ENCODE assay signal across 8 mouse cellular contexts in the genomic region with DNA sequence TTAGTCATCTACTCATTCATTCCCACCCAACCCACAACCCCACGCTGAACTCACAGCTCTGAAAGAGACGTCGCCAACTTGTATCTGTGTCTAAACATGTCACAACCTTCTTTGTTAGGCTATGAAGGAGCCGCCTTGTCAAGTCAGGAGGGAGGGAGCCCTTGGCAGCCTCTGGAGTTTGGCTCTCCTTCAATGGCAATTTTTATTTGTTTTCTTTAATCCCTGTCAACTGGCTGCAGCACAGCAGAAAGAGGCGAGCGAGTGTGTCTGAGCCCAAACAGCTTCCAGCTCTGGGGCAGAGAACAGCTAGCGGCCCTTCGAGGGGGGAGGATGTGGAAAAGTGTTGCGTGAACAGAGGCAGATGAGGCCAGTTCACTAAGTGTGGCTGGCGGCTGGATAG. TPM values are rescaled to one million over a fixed set of nuclear protein-coding genes. Genes with fewer than 3 reads are reported as not detected.
DNase-seq lines count a peak whose midpoint lies in the region; ATAC-seq lines count a peak whose summit lies in the region.

No protein-coding gene starts in this region.

- intact Hi-C loops in heart, postnatal 14 days (cut with DNase I), result no loop called here

- 4% methylated on average over 10 of the region's 10 CpGs for WGBS in forebrain, embryonic 14.5 days
- 15% methylated on average over 10 of the region's 10 CpGs for WGBS in lung, embryonic 15.5 days
- WGBS in stomach, embryonic 15.5 days, result 25% methylated on average over 10 of the region's 10 CpGs

- H3K4me3 ChIP-seq in forebrain, embryonic 14.5 days (ENCODE audit: low read depth, low read length), result no peak overlapping the region
- H3K4me3 ChIP-seq in lung, embryonic 15.5 days, result no peak overlapping the region
- no peak overlapping the region for H3K4me3 ChIP-seq in stomach, embryonic 15.5 days (replicated peaks)

- H3K9me3 ChIP-seq in forebrain, embryonic 14.5 days (replicated peaks; ENCODE audit: control insufficient read depth, low read length), result no peaks in the 10 kb centered on the region
- H3K9me3 ChIP-seq in lung, embryonic 15.5 days, result no peaks in the 10 kb centered on the region
- no peaks in the 10 kb centered on the region for H3K9me3 ChIP-seq in stomach, embryonic 15.5 days

- ATAC-seq in forebrain, embryonic 14.5 days, result peak; percentile 73
- peak; percentile 89 for ATAC-seq in lung, embryonic 15.5 days (ENCODE audit: borderline replicate concordance, extremely low read depth, low FRiP score, low TSS enrichment)
- ATAC-seq in stomach, embryonic 15.5 days (ENCODE audit: insufficient read depth, low FRiP score, low read depth), result peak; percentile 48; the same call in 1 of the 2 replicates
- no peak for ATAC-seq in megakaryocyte-erythroid progenitor cell, adult 5-6 weeks (replicated peaks; ENCODE audit: low FRiP score, low TSS enrichment, poor library complexity, severe bottlenecking)

- H3K4me2 ChIP-seq in forebrain, embryonic 14.5 days (ENCODE audit: low read length), result no peak overlapping the region
- H3K4me2 ChIP-seq in lung, embryonic 15.5 days, result peak overlapping the region; percentile 2; the same call in 1 of the 2 replicates
- H3K4me2 ChIP-seq in stomach, embryonic 15.5 days, result 0 out of 2 replicates have a peak overlapping the region, but pooled peaks have one; percentile 14

- H3K27me3 ChIP-seq in forebrain, embryonic 14.5 days (replicated peaks; ENCODE audit: control insufficient read depth, insufficient read depth, low read length), result no peaks in the 10 kb centered on the region
- no peaks in the 10 kb centered on the region for H3K27me3 ChIP-seq in lung, embryonic 15.5 days
- no peaks in the 10 kb centered on the region for H3K27me3 ChIP-seq in stomach, embryonic 15.5 days (replicated peaks)

- peak; percentile 17 for DNase-seq in retina, postnatal 1 day
- DNase-seq in retina, embryonic 14.5 days (ENCODE audit: low spot score), result no peak
- DNase-seq in forebrain, embryonic 14.5 days (ENCODE audit: low spot score), result peak; percentile 90
- peak; percentile 68 to 75 for DNase-seq in heart, postnatal 14 days
- DNase-seq in layer of hippocampus, adult 8-10 months (ENCODE audit: low spot score in 2 of 2), result peak; percentile 71 to 86

- no peak overlapping the region for H3K27ac ChIP-seq in forebrain, embryonic 14.5 days (ENCODE audit: low read depth, low read length)
- peak overlapping the region; percentile 71 for H3K27ac ChIP-seq in lung, embryonic 15.5 days
- H3K27ac ChIP-seq in stomach, embryonic 15.5 days, result peak overlapping the region; percentile 44

- H3K36me3 ChIP-seq in forebrain, embryonic 14.5 days (ENCODE audit: control insufficient read depth, insufficient read depth, low read length), result no peaks in the 10 kb centered on the region
- H3K36me3 ChIP-seq in lung, embryonic 15.5 days, result no peaks in the 10 kb centered on the region
- no peaks in the 10 kb centered on the region for H3K36me3 ChIP-seq in stomach, embryonic 15.5 days

- no peak overlapping the region for H3K9ac ChIP-seq in forebrain, embryonic 14.5 days (ENCODE audit: low read length)
- no peak overlapping the region for H3K9ac ChIP-seq in lung, embryonic 15.5 days
- H3K9ac ChIP-seq in stomach, embryonic 15.5 days, result no peak overlapping the region

- H3K4me1 ChIP-seq in forebrain, embryonic 14.5 days (ENCODE audit: control insufficient read depth, insufficient read depth, low read length), result peaks cover 22% of the 10 kb centered on the region
- H3K4me1 ChIP-seq in lung, embryonic 15.5 days, result peaks cover 44% of the 10 kb centered on the region
- H3K4me1 ChIP-seq in stomach, embryonic 15.5 days, result peaks cover 37% of the 10 kb centered on the region

RNA-seq across cellular contexts. Expression of a gene that starts 50.0 kb away (rescaled TPM):
- polyA plus RNA-seq in forebrain, embryonic 14.5 days (2014; fragmentation: Nextera tagmentation; extraction: Ambion mirVana), result 16.1 and 25.5 TPM in 2 replicates
- total RNA-seq in heart, postnatal 14 days (2021), result 1 to 10 TPM; 7.5 TPM
- 10 to 100 TPM; 63.1 to 76.5 (median 71.2) TPM for total RNA-seq in layer of hippocampus, adult 8-10 months (2022)
- 38.8 and 43.7 TPM in 2 replicates for polyA plus RNA-seq in lung, embryonic 15.5 days (2015; fragmentation: Nextera tagmentation; extraction: Ambion mirVana)
- polyA plus RNA-seq in stomach, embryonic 15.5 days (2015; fragmentation: Nextera tagmentation; extraction: Ambion mirVana), result 30.3 and 32.5 TPM in 2 replicates
- total RNA-seq in megakaryocyte-erythroid progenitor cell, adult 5-6 weeks (2014; fragmentation: Nextera tagmentation), result 9.0 and 12.7 TPM in 2 replicates
- 4.3 and 6.8 TPM in 2 replicates for total RNA-seq in megakaryocyte-erythroid progenitor cell, adult 5-6 weeks (2017)

Comparison
In these comparisons a context has a peak if more than half of its experiments do, and no peak if none do; other contexts are left out.
1. RNA of a gene that starts 50.0 kb away (total RNA-seq): 63.1 to 76.5 TPM in layer of hippocampus, adult 8-10 months; 4.3 to 12.7 TPM in megakaryocyte-erythroid progenitor cell, adult 5-6 weeks and 7.5 TPM in heart, postnatal 14 days; every median in the first group is over 4 times any median in the second.